Mouse (Mus musculus) right cerebral cortex, postnatal 10 days (tissue): ENCODE measurements around the gene Naa40.

ENCODE experiments used
- DNase-seq, 2 experiments: peaks; one replicate each; pipeline ENCODE4 v3.0.0; 2021; ENCODE audit warnings: low spot score in 2 of 2

The Naa40 gene

GRCm38 (mm10) chr19:7265478-7266191, 24.7 kb upstream of the Naa40 start:
- DNase-seq = peak; percentile 52 to 56

- DNase-seq = peak; percentile 74 to 79
Measured at GRCm38 (mm10) chr19:7264766-7265331, 23.9 kb upstream of the Naa40 start.

GRCm38 (mm10) chr19:7264088-7264765, 23.2 kb upstream of the Naa40 start:
- DNase-seq = peak; percentile 68 to 83

- no peak for DNase-seq
Measured at GRCm38 (mm10) chr19:7262592-7262991, 21.6 kb upstream of the Naa40 start.

- no peak for DNase-seq
Measured at GRCm38 (mm10) chr19:7261964-7262363, 21.0 kb upstream of the Naa40 start.

GRCm38 (mm10) chr19:7261476-7261875, 20.5 kb upstream of the Naa40 start:
- no peak for DNase-seq

- peak in 1 of 2 experiments; percentile 55 for DNase-seq
Measured at GRCm38 (mm10) chr19:7257881-7258280, 16.9 kb upstream of the Naa40 start.

GRCm38 (mm10) chr19:7246021-7246420, 5.0 kb upstream of the Naa40 start:
- no peak for DNase-seq

GRCm38 (mm10) chr19:7240291-7240690, 692 bp downstream of the Naa40 start:
- no peak for DNase-seq

GRCm38 (mm10) chr19:7239574-7239973, 1.4 kb downstream of the Naa40 start:
- DNase-seq = no peak

- no peak for DNase-seq
Measured at GRCm38 (mm10) chr19:7236742-7237141, 4.2 kb downstream of the Naa40 start.

GRCm38 (mm10) chr19:7236011-7236410, 5.0 kb downstream of the Naa40 start:
- DNase-seq = peak in 1 of 2 experiments; percentile 25

- DNase-seq = peak in 1 of 2 experiments; percentile 25
Measured at GRCm38 (mm10) chr19:7235461-7235860, 5.5 kb downstream of the Naa40 start.

GRCm38 (mm10) chr19:7234537-7235221, 6.3 kb downstream of the Naa40 start:
- DNase-seq = peak; percentile 90

GRCm38 (mm10) chr19:7226511-7226914, 14.5 kb downstream of the Naa40 start:
- no peak for DNase-seq

GRCm38 (mm10) chr19:7225096-7225690, 15.8 kb downstream of the Naa40 start:
- no peak for DNase-seq

GRCm38 (mm10) chr19:7224253-7224652, 16.7 kb downstream of the Naa40 start:
- no peak for DNase-seq

GRCm38 (mm10) chr19:7223488-7223887, 17.5 kb downstream of the Naa40 start:
- DNase-seq = no peak

GRCm38 (mm10) chr19:7222196-7222595, 18.8 kb downstream of the Naa40 start:
- DNase-seq = no peak

- DNase-seq = no peak
Measured at GRCm38 (mm10) chr19:7218753-7219152, 22.2 kb downstream of the Naa40 start.

GRCm38 (mm10) chr19:7217926-7218267, 23.1 kb downstream of the Naa40 start:
- DNase-seq = no peak
